ENCODE assay signal across 18 mouse cellular contexts in the genomic region with DNA sequence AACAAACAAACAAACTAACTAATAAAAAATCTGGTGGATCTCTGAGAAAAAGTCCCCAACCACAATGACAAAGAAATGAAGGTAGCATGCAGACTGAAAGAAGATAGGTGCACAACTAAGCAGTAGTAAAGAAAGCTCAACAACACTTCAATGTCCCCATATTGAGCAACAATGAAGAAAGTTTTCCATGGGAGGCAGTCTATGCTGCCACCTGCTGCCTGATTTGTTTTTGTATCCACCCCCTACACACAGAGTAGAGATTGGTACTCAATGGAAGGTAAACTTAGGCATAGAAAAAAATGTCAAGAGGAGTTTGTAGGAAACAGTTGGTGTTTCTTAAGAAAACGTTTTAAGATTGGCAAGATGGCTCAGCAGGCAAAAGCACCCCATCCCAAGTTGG. TPM values are rescaled to one million over a fixed set of nuclear protein-coding genes. Genes with fewer than 3 reads are reported as not detected.
A peak's percentile ranks its signal among the peaks of the same experiment; 100 is the strongest.
DNase-seq lines count a peak whose midpoint lies in the region; ATAC-seq and TF ChIP-seq lines count a peak whose summit lies in the region.
"Had no signal": no experiment of that assay in that cellular context is flagged by ENCODE, and none has a peak within 500 bp of the region (broad histone marks: within the 10 kb centered on the region; RNA-seq: fewer than 3 reads in every experiment).

No protein-coding gene starts in this region.

- H3K4me3 ChIP-seq in kidney, adult 2 months (ENCODE audit: insufficient read depth, low read depth, low read length), result no peak overlapping the region
- no peak overlapping the region for H3K4me3 ChIP-seq in midbrain, embryonic 14.5 days (replicated peaks; ENCODE audit: low read depth, low read length)
- no peak overlapping the region for H3K4me3 ChIP-seq in midbrain, postnatal 0 days (ENCODE audit: low read depth, low read length)
- no peak overlapping the region for H3K4me3 ChIP-seq in stomach, postnatal 0 days (ENCODE audit: low read depth, low read length)
- H3K4me3 ChIP-seq: heart, embryonic 13.5 days; liver, embryonic 13.5 days; midbrain, embryonic 13.5 days had no signal

- H3K4me2 ChIP-seq in midbrain, embryonic 14.5 days (ENCODE audit: low read length), result no peak overlapping the region
- H3K4me2 ChIP-seq in midbrain, postnatal 0 days (ENCODE audit: low read depth, low read length, poor library complexity, severe bottlenecking), result no peak overlapping the region
- no peak overlapping the region for H3K4me2 ChIP-seq in stomach, postnatal 0 days (replicated peaks; ENCODE audit: low read depth)
- H3K4me2 ChIP-seq: heart, embryonic 13.5 days; liver, embryonic 13.5 days; midbrain, embryonic 13.5 days had no signal

- H3K27ac ChIP-seq in kidney, adult 2 months (ENCODE audit: insufficient read depth, low read depth, low read length), result no peak overlapping the region
- H3K27ac ChIP-seq in midbrain, embryonic 14.5 days (replicated peaks; ENCODE audit: low read depth, low read length), result no peak overlapping the region
- H3K27ac ChIP-seq in midbrain, postnatal 0 days (ENCODE audit: low read depth, low read length), result no peak overlapping the region
- no peak overlapping the region for H3K27ac ChIP-seq in stomach, postnatal 0 days (replicated peaks)
- H3K27ac ChIP-seq: heart, embryonic 13.5 days; liver, embryonic 13.5 days; midbrain, embryonic 13.5 days had no signal

- 21% methylated on average over 1 of the region's 1 CpGs for WGBS in kidney, adult 2 months
- WGBS in midbrain, embryonic 14.5 days, result 13% methylated on average over 1 of the region's 1 CpGs
- 23% methylated on average over 1 of the region's 1 CpGs for WGBS in midbrain, postnatal 0 days
- 35% methylated on average over 1 of the region's 1 CpGs for WGBS in stomach, postnatal 0 days

- no peaks in the 10 kb centered on the region for H3K27me3 ChIP-seq in kidney, adult 2 months (replicated peaks; ENCODE audit: control insufficient read depth, insufficient read depth, low read length)
- H3K27me3 ChIP-seq in midbrain, embryonic 14.5 days (ENCODE audit: control insufficient read depth, insufficient read depth, low read length), result no peaks in the 10 kb centered on the region
- no peaks in the 10 kb centered on the region for H3K27me3 ChIP-seq in midbrain, postnatal 0 days (ENCODE audit: insufficient read depth, low read length)
- no peaks in the 10 kb centered on the region for H3K27me3 ChIP-seq in stomach, postnatal 0 days (ENCODE audit: control insufficient read depth, insufficient read depth, low read length)
- H3K27me3 ChIP-seq: heart, embryonic 13.5 days; liver, embryonic 13.5 days; midbrain, embryonic 13.5 days had no signal

- H3K4me1 ChIP-seq in kidney, adult 2 months (ENCODE audit: control insufficient read depth, insufficient read depth, low read length), result no peaks in the 10 kb centered on the region
- H3K4me1 ChIP-seq in midbrain, embryonic 14.5 days (ENCODE audit: control insufficient read depth, insufficient read depth, low read length), result no peaks in the 10 kb centered on the region
- no peaks in the 10 kb centered on the region for H3K4me1 ChIP-seq in midbrain, postnatal 0 days (ENCODE audit: insufficient read depth, low read length)
- H3K4me1 ChIP-seq in stomach, postnatal 0 days (replicated peaks; ENCODE audit: control insufficient read depth, insufficient read depth), result no peaks in the 10 kb centered on the region
- H3K4me1 ChIP-seq: heart, embryonic 13.5 days; liver, embryonic 13.5 days; midbrain, embryonic 13.5 days had no signal

- no peaks in the 10 kb centered on the region for H3K36me3 ChIP-seq in kidney, adult 2 months (ENCODE audit: control insufficient read depth, insufficient read depth, low read length)
- no peaks in the 10 kb centered on the region for H3K36me3 ChIP-seq in midbrain, embryonic 14.5 days (ENCODE audit: control insufficient read depth, insufficient read depth, low read length)
- H3K36me3 ChIP-seq in midbrain, postnatal 0 days (ENCODE audit: insufficient read depth, low read length), result no peaks in the 10 kb centered on the region
- H3K36me3 ChIP-seq in stomach, postnatal 0 days (ENCODE audit: control insufficient read depth, insufficient read depth, low read length), result no peaks in the 10 kb centered on the region
- H3K36me3 ChIP-seq: heart, embryonic 13.5 days; liver, embryonic 13.5 days; midbrain, embryonic 13.5 days had no signal

- peak; percentile 1 for DNase-seq in kidney, adult 2 months
- DNase-seq in kidney, adult 18-20 months, result no peak
- DNase-seq in midbrain, embryonic 14.5 days, result peak; percentile 0
- no peak for DNase-seq in midbrain, postnatal 0 days (ENCODE audit: low spot score)
- DNase-seq in NIH3T3 (ENCODE audit: low read depth), result peak; percentile 15
- peak; percentile 12 for DNase-seq in stomach, postnatal 0 days (ENCODE audit: low spot score)
- DNase-seq in cerebellum, adult 9-11 months, result no peak
- DNase-seq: cerebellum, adult 18-20 months; forebrain, postnatal 0 days; gastrocnemius, postnatal 14 days; liver, embryonic 13.5 days had no signal

- TF ChIP-seq POLR2A in kidney, adult 2 months (IDR thresholded peaks at IDR 0.05; ENCODE audit: low read depth, low read length), result no peak

- TF ChIP-seq EP300 in stomach, postnatal 0 days (optimal IDR thresholded peaks at IDR 0.05), result no peak

- TF ChIP-seq CTCF in kidney, adult 2 months (conservative IDR thresholded peaks at IDR 0.05; ENCODE audit: insufficient read depth, insufficient read length, low read depth, low read length), result no peak
- TF ChIP-seq CTCF in midbrain, postnatal 0 days (IDR thresholded peaks at IDR 0.05), result no peak; the same call in 1 of the 2 replicates
- peak; percentile 50 for TF ChIP-seq CTCF in stomach, postnatal 0 days (IDR thresholded peaks at IDR 0.05; ENCODE audit: low read depth)

- H3K9ac ChIP-seq in midbrain, embryonic 14.5 days (replicated peaks; ENCODE audit: low read length), result no peak overlapping the region
- H3K9ac ChIP-seq in midbrain, postnatal 0 days (replicated peaks; ENCODE audit: low read length, poor library complexity, severe bottlenecking), result no peak overlapping the region
- H3K9ac ChIP-seq in stomach, postnatal 0 days (ENCODE audit: low read length), result no peak overlapping the region
- H3K9ac ChIP-seq: forebrain, postnatal 0 days; heart, embryonic 13.5 days; liver, embryonic 13.5 days; midbrain, embryonic 13.5 days had no signal

- no peak for ATAC-seq in midbrain, embryonic 14.5 days (ENCODE audit: low FRiP score, low TSS enrichment)
- ATAC-seq in midbrain, postnatal 0 days (ENCODE audit: low FRiP score), result no peak
- no peak for ATAC-seq in stomach, postnatal 0 days (ENCODE audit: low FRiP score, low TSS enrichment)
- ATAC-seq: forebrain, postnatal 0 days; intestine, embryonic 16.5 days; midbrain, embryonic 13.5 days had no signal

- H3K9me3 ChIP-seq in midbrain, embryonic 14.5 days (ENCODE audit: control insufficient read depth, low read length), result no peaks in the 10 kb centered on the region
- no peaks in the 10 kb centered on the region for H3K9me3 ChIP-seq in midbrain, postnatal 0 days (ENCODE audit: low read length)
- H3K9me3 ChIP-seq in stomach, postnatal 0 days (ENCODE audit: control insufficient read depth, low read length), result no peaks in the 10 kb centered on the region
- H3K9me3 ChIP-seq: heart, embryonic 13.5 days; liver, embryonic 13.5 days; midbrain, embryonic 13.5 days had no signal

RNA-seq across cellular contexts. Expression of gene Vgll1, which starts 42.7 kb away (rescaled TPM):
- not detected in 2 replicates for polyA plus RNA-seq in kidney, adult 2 months (2012; rRNA removed)
- polyA plus RNA-seq in midbrain, embryonic 14.5 days (2014; fragmentation: Nextera tagmentation; extraction: Ambion mirVana), result not detected in 2 replicates
- not detected in 2 replicates for total RNA-seq in midbrain, postnatal 0 days (2014; rRNA removed)
- polyA plus RNA-seq in midbrain, postnatal 0 days (2015; fragmentation: Nextera tagmentation; extraction: Ambion mirVana), result not detected in 2 replicates
- not detected in 2 replicates for polyA plus RNA-seq in stomach, postnatal 0 days (2015; fragmentation: Nextera tagmentation; extraction: Ambion mirVana)
- total RNA-seq: forebrain, postnatal 0 days; gastrocnemius, postnatal 14 days; left cerebral cortex, postnatal 14 days had no signal
- polyA plus RNA-seq: brain, embryonic 14.5 days; forebrain, postnatal 0 days; heart, embryonic 13.5 days; intestine, embryonic 16.5 days; liver, embryonic 13.5 days; midbrain, embryonic 13.5 days; neural tube, embryonic 11.5 days; stomach, embryonic 14.5 days had no signal

Comparison
In these comparisons a context has a peak if more than half of its experiments do, and no peak if none do; other contexts are left out.
1. DNase-seq: peak in kidney, adult 2 months (single experiment), midbrain, embryonic 14.5 days (single experiment), NIH3T3 (single experiment) and stomach, postnatal 0 days (single experiment); none in kidney, adult 18-20 months (single experiment), midbrain, postnatal 0 days (single experiment) and cerebellum, adult 9-11 months (single experiment).